In genomic region chr1:87982291-87982690, GRCm38 (mm10) we compare ENCODE assay signal across 23 mouse cellular contexts. TPM values are rescaled to one million over a fixed set of nuclear protein-coding genes. Genes with fewer than 3 reads are reported as not detected.
DNase-seq lines count a peak whose midpoint lies in the region; ATAC-seq and TF ChIP-seq lines count a peak whose summit lies in the region.
"Had no signal": no experiment of that assay in that cellular context is flagged by ENCODE, and none has a peak within 500 bp of the region (broad histone marks: within the 10 kb centered on the region; RNA-seq: fewer than 3 reads in every experiment).

No protein-coding gene starts in this region.

- DNase-seq in embryonic facial prominence, embryonic 14.5 days (ENCODE audit: low spot score), result peak; percentile 5
- no peak for DNase-seq in embryonic facial prominence, embryonic 10.5 days (ENCODE audit: low spot score)
- DNase-seq in left cerebral cortex, postnatal 25 days (ENCODE audit: low spot score in 2 of 2), result peak; percentile 14 to 64
- no peak for DNase-seq in left cerebral cortex, adult 11 months (ENCODE audit: low spot score)
- peak; percentile 17 to 23 for DNase-seq in right cerebral cortex, adult 2 months (ENCODE audit: low spot score in 2 of 2)
- no peak for DNase-seq in right cerebral cortex, postnatal 36 days (ENCODE audit: low spot score in 2 of 2)
- DNase-seq: adrenal gland, adult 8-10 months; adrenal gland, postnatal 36 days; B cell, adult 2 months; cerebellum, adult 11-12 months; cerebellum, adult 9-10 months; cerebellum, postnatal 25 days; gastrocnemius, postnatal 36 days; heart, adult 11 months; heart, postnatal 4 days had no signal

- peaks cover 92% of the 10 kb centered on the region for H3K36me3 ChIP-seq in embryonic facial prominence, embryonic 14.5 days (ENCODE audit: control insufficient read depth, insufficient read depth, low read length)
- peaks cover 97% of the 10 kb centered on the region for H3K36me3 ChIP-seq in embryonic facial prominence, embryonic 10.5 days (replicated peaks)
- peaks cover 73% of the 10 kb centered on the region for H3K36me3 ChIP-seq in intestine, postnatal 0 days (ENCODE audit: control insufficient read depth, insufficient read depth)

- no peaks in the 10 kb centered on the region for H3K4me1 ChIP-seq in embryonic facial prominence, embryonic 14.5 days (ENCODE audit: control insufficient read depth, insufficient read depth, low read length)
- H3K4me1 ChIP-seq in embryonic facial prominence, embryonic 10.5 days, result no peaks in the 10 kb centered on the region
- H3K4me1 ChIP-seq in intestine, postnatal 0 days (replicated peaks; ENCODE audit: control insufficient read depth, insufficient read depth, low read length), result no peaks in the 10 kb centered on the region
- H3K4me1 ChIP-seq: embryonic facial prominence, embryonic 13.5 days; heart, embryonic 13.5 days; hindbrain, embryonic 12.5 days had no signal

- ATAC-seq in embryonic facial prominence, embryonic 14.5 days (ENCODE audit: low read depth), result no peak
- ATAC-seq in intestine, postnatal 0 days, result no peak
- ATAC-seq: CD4-positive, CD25-positive, alpha-beta regulatory T cell, adult 4 months; forebrain, embryonic 14.5 days; hindbrain, embryonic 16.5 days had no signal

- WGBS in embryonic facial prominence, embryonic 14.5 days, result 68% methylated on average over 4 of the region's 4 CpGs
- WGBS in embryonic facial prominence, embryonic 10.5 days, result 80% methylated on average over 4 of the region's 4 CpGs
- 80% methylated on average over 4 of the region's 4 CpGs for WGBS in intestine, postnatal 0 days

- no peak for TF ChIP-seq CTCF in intestine, postnatal 0 days (IDR thresholded peaks at IDR 0.05; ENCODE audit: low read depth)

- H3K27me3 ChIP-seq in embryonic facial prominence, embryonic 14.5 days (replicated peaks; ENCODE audit: control insufficient read depth, insufficient read depth, low read length), result no peaks in the 10 kb centered on the region
- H3K27me3 ChIP-seq in embryonic facial prominence, embryonic 10.5 days (replicated peaks; ENCODE audit: low read depth, poor library complexity, severe bottlenecking), result no peaks in the 10 kb centered on the region
- no peaks in the 10 kb centered on the region for H3K27me3 ChIP-seq in intestine, postnatal 0 days (replicated peaks; ENCODE audit: control insufficient read depth, insufficient read depth, low read length)
- H3K27me3 ChIP-seq: embryonic facial prominence, embryonic 13.5 days; heart, embryonic 13.5 days; hindbrain, embryonic 12.5 days had no signal

- no peaks in the 10 kb centered on the region for H3K9me3 ChIP-seq in embryonic facial prominence, embryonic 14.5 days (ENCODE audit: control insufficient read depth, low read length)
- no peaks in the 10 kb centered on the region for H3K9me3 ChIP-seq in embryonic facial prominence, embryonic 10.5 days
- no peaks in the 10 kb centered on the region for H3K9me3 ChIP-seq in intestine, postnatal 0 days (ENCODE audit: control insufficient read depth)
- H3K9me3 ChIP-seq: embryonic facial prominence, embryonic 13.5 days; G1E; heart, embryonic 13.5 days; hindbrain, embryonic 12.5 days had no signal

- H3K27ac ChIP-seq in embryonic facial prominence, embryonic 14.5 days (replicated peaks; ENCODE audit: low read depth, low read length), result no peak overlapping the region
- H3K27ac ChIP-seq in embryonic facial prominence, embryonic 10.5 days (replicated peaks), result no peak overlapping the region
- no peak overlapping the region for H3K27ac ChIP-seq in intestine, postnatal 0 days (ENCODE audit: low read depth, low read length)
- H3K27ac ChIP-seq: embryonic facial prominence, embryonic 13.5 days; heart, embryonic 13.5 days; hindbrain, embryonic 12.5 days had no signal

- H3K4me3 ChIP-seq in embryonic facial prominence, embryonic 14.5 days (ENCODE audit: low read depth, low read length), result no peak overlapping the region
- H3K4me3 ChIP-seq in embryonic facial prominence, embryonic 10.5 days, result no peak overlapping the region
- no peak overlapping the region for H3K4me3 ChIP-seq in intestine, postnatal 0 days (ENCODE audit: low read depth, low read length)
- H3K4me3 ChIP-seq: embryonic facial prominence, embryonic 13.5 days; heart, embryonic 13.5 days; hindbrain, embryonic 12.5 days had no signal

- no peak overlapping the region for H3K4me2 ChIP-seq in embryonic facial prominence, embryonic 14.5 days (ENCODE audit: low read depth, low read length)
- no peak overlapping the region for H3K4me2 ChIP-seq in intestine, postnatal 0 days (replicated peaks; ENCODE audit: low read depth)
- H3K4me2 ChIP-seq: embryonic facial prominence, embryonic 13.5 days; heart, embryonic 13.5 days; hindbrain, embryonic 12.5 days had no signal

- intact Hi-C loops in left cerebral cortex, postnatal 25 days (cut with DNase I), result loop anchor here (10.0 kb wide), 1 partner anchor 537 kb away; no protein-coding TSS in a partner anchor

- H3K9ac ChIP-seq in embryonic facial prominence, embryonic 14.5 days (ENCODE audit: low read depth, low read length), result no peak overlapping the region
- H3K9ac ChIP-seq in intestine, postnatal 0 days (ENCODE audit: low read depth, low read length), result no peak overlapping the region
- H3K9ac ChIP-seq: embryonic facial prominence, embryonic 13.5 days; heart, embryonic 13.5 days; hindbrain, embryonic 12.5 days had no signal

RNA-seq across cellular contexts. Expression of gene Usp40, which starts 26.1 kb away (rescaled TPM):
- 31.2 and 36.4 TPM in 2 replicates for polyA plus RNA-seq in embryonic facial prominence, embryonic 14.5 days (2014; fragmentation: Nextera tagmentation; extraction: Ambion mirVana)
- 36.7 and 37.5 TPM in 2 replicates for polyA plus RNA-seq in embryonic facial prominence, embryonic 10.5 days (2016; fragmentation: Nextera tagmentation; extraction: Ambion mirVana)
- total RNA-seq in left cerebral cortex, postnatal 25 days (2021), result 10 to 100 TPM; 19.6 to 25.0 TPM
- 12.3 and 14.0 TPM in 2 replicates for polyA plus RNA-seq in intestine, postnatal 0 days (2015; fragmentation: Nextera tagmentation; extraction: Ambion mirVana)

Comparison
In these comparisons a context has a peak if more than half of its experiments do, and no peak if none do; other contexts are left out.
1. DNase-seq: peak in embryonic facial prominence, embryonic 14.5 days (single experiment), left cerebral cortex, postnatal 25 days (2 of 2) and right cerebral cortex, adult 2 months (2 of 2); none in embryonic facial prominence, embryonic 10.5 days (single experiment), left cerebral cortex, adult 11 months (single experiment) and right cerebral cortex, postnatal 36 days (0 of 2).